ENCODE assay signal across 8 mouse cellular contexts in genomic region chr11:107548204-107548975, GRCm38 (mm10). TPM values are rescaled to one million over a fixed set of nuclear protein-coding genes. Genes with fewer than 3 reads are reported as not detected.
DNase-seq lines count a peak whose midpoint lies in the region; ATAC-seq and TF ChIP-seq lines count a peak whose summit lies in the region.

No protein-coding gene starts in this region.

- peak overlapping the region; percentile 43 for H3K27ac ChIP-seq in forebrain, embryonic 16.5 days (ENCODE audit: low read length)
- H3K27ac ChIP-seq in kidney, embryonic 15.5 days: peak overlapping the region; percentile 91
- no peak overlapping the region for H3K27ac ChIP-seq in macrophage
- H3K27ac ChIP-seq in testis, adult 2 months (ENCODE audit: control insufficient read depth, insufficient read depth, low read depth, low read length): peak overlapping the region; percentile 80

- TF ChIP-seq POLR2A in brain, embryonic 14.5 days (IDR thresholded peaks at IDR 0.05; ENCODE audit: borderline replicate concordance, extremely low read depth, insufficient read depth, insufficient read length, poor library complexity, severe bottlenecking): no peak
- TF ChIP-seq POLR2A in testis, adult 2 months (IDR thresholded peaks at IDR 0.05; ENCODE audit: control insufficient read depth, low read depth, low read length): no peak

- H3K36me3 ChIP-seq in forebrain, embryonic 16.5 days (ENCODE audit: control insufficient read depth, insufficient read depth): peaks cover 2% of the 10 kb centered on the region; the same call in 1 of the 2 replicates
- H3K36me3 ChIP-seq in kidney, embryonic 15.5 days: peaks cover 38% of the 10 kb centered on the region
- H3K36me3 ChIP-seq in macrophage (ENCODE audit: inconsistent target): peaks cover 4% of the 10 kb centered on the region; the same call in 1 of the 2 replicates
- H3K36me3 ChIP-seq in testis, adult 2 months (ENCODE audit: control insufficient read depth, insufficient read depth, low read length): no peaks in the 10 kb centered on the region; the same call in 1 of the 2 replicates

- peak overlapping the region; percentile 71 for H3K9ac ChIP-seq in forebrain, embryonic 16.5 days (replicated peaks; ENCODE audit: low read depth, low read length)
- peak overlapping the region; percentile 94 for H3K9ac ChIP-seq in kidney, embryonic 15.5 days

- DNase-seq in ovary, postnatal 36 days (ENCODE audit: low spot score): peak; percentile 25
- DNase-seq in ovary, postnatal 10 days (ENCODE audit: low spot score): no peak
- DNase-seq in brain, embryonic 14.5 days (ENCODE audit: low read depth): peak; percentile 24
- no peak for DNase-seq in layer of hippocampus, postnatal 36 days

- H3K4me1 ChIP-seq in forebrain, embryonic 16.5 days (replicated peaks; ENCODE audit: control insufficient read depth, insufficient read depth, low read length): peaks cover 21% of the 10 kb centered on the region
- peaks cover 26% of the 10 kb centered on the region for H3K4me1 ChIP-seq in kidney, embryonic 15.5 days
- peaks cover 10% of the 10 kb centered on the region for H3K4me1 ChIP-seq in testis, adult 2 months (ENCODE audit: control insufficient read depth, insufficient read depth, low read length)

- H3K4me3 ChIP-seq in forebrain, embryonic 16.5 days (replicated peaks; ENCODE audit: low read length): peak overlapping the region; percentile 81
- H3K4me3 ChIP-seq in kidney, embryonic 15.5 days (replicated peaks): peak overlapping the region; percentile 98
- H3K4me3 ChIP-seq in macrophage (ENCODE audit: inconsistent target): peak overlapping the region; percentile 51
- H3K4me3 ChIP-seq in testis, adult 2 months (ENCODE audit: control insufficient read depth, low read depth, low read length): peak overlapping the region; percentile 95

- no peaks in the 10 kb centered on the region for H3K9me3 ChIP-seq in forebrain, embryonic 16.5 days (ENCODE audit: control insufficient read depth, low read length)
- no peaks in the 10 kb centered on the region for H3K9me3 ChIP-seq in kidney, embryonic 15.5 days (replicated peaks)

- peak; percentile 67 for ATAC-seq in forebrain, embryonic 16.5 days
- peak; percentile 42; the same call in 1 of the 2 replicates for ATAC-seq in kidney, embryonic 15.5 days (replicated peaks; ENCODE audit: low FRiP score)

- H3K79me2 ChIP-seq in macrophage (ENCODE audit: inconsistent target): peaks cover 49% of the 10 kb centered on the region

- peak overlapping the region; percentile 96 for H3K4me2 ChIP-seq in forebrain, embryonic 16.5 days (ENCODE audit: low read length)
- peak overlapping the region; percentile 99 for H3K4me2 ChIP-seq in kidney, embryonic 15.5 days

- no peak for TF ChIP-seq CTCF in brain, embryonic 14.5 days (IDR thresholded peaks at IDR 0.05; ENCODE audit: borderline replicate concordance, extremely low read depth, insufficient read depth, insufficient read length)
- no peak for TF ChIP-seq CTCF in testis, adult 2 months (IDR thresholded peaks at IDR 0.05; ENCODE audit: control insufficient read depth, insufficient read depth, insufficient replicate concordance, low read depth, low read length)

- H3K27me3 ChIP-seq in forebrain, embryonic 16.5 days (replicated peaks; ENCODE audit: control insufficient read depth, insufficient read depth, low read length): 0 out of 2 replicates have a peak, but pooled peaks cover 3% of the 10 kb centered on the region
- 0 out of 2 replicates have a peak, but pooled peaks cover 3% of the 10 kb centered on the region for H3K27me3 ChIP-seq in kidney, embryonic 15.5 days
- no peaks in the 10 kb centered on the region for H3K27me3 ChIP-seq in testis, adult 2 months (ENCODE audit: control insufficient read depth, insufficient read depth, low read length)

- 9% methylated on average over 29 of the region's 39 CpGs for WGBS in forebrain, embryonic 16.5 days
- WGBS in kidney, embryonic 15.5 days: 6% methylated on average over 39 of the region's 39 CpGs
- WGBS in macrophage (ENCODE audit: missing documents): 11% methylated on average over 31 of the region's 39 CpGs

RNA-seq across cellular contexts. Expression of gene Helz, which starts 0.7 kb away (rescaled TPM):
- 12.7 and 16.4 TPM in 2 replicates for polyA plus RNA-seq in brain, embryonic 14.5 days (2012; rRNA removed)
- polyA plus RNA-seq in forebrain, embryonic 16.5 days (2015; fragmentation: Nextera tagmentation; extraction: Ambion mirVana): 19.9 and 20.4 TPM in 2 replicates
- 22.5 and 22.9 TPM in 2 replicates for polyA plus RNA-seq in kidney, embryonic 15.5 days (2015; fragmentation: Nextera tagmentation; extraction: Ambion mirVana)
- total RNA-seq in macrophage (2018; cell fraction: chromatin; rRNA removed): 100 to 1,000 TPM in 5 of 26 experiments, 10 to 100 TPM in 21; 35.6 to 114 (median 79.3) TPM
- total RNA-seq in macrophage (2018; cell fraction: cytosol; rRNA removed): 10 to 100 TPM; 15.8 to 28.3 (median 20.6) TPM
- total RNA-seq in macrophage (2018; cell fraction: nucleus; rRNA removed): 10 to 100 TPM; 21.5 to 72.2 (median 38.3) TPM
- polyA plus RNA-seq in macrophage (2018): 10.5 to 26.0 TPM (median 10.7 TPM) in 3 replicates
- polyA plus RNA-seq in testis, adult 2 months (2012; rRNA removed): 17.2 and 18.2 TPM in 2 replicates
- 10 to 100 TPM; 41.4 to 52.6 TPM for total RNA-seq in layer of hippocampus, postnatal 36 days (2021)

Comparison
In these comparisons a context has a peak if more than half of its experiments do, and no peak if none do; other contexts are left out.
1. DNase-seq: peak in ovary, postnatal 36 days (single experiment) and brain, embryonic 14.5 days (single experiment); none in ovary, postnatal 10 days (single experiment) and layer of hippocampus, postnatal 36 days (0 of 2).
2. Peak in every context shown above with its lines, with median percentiles within 50 percentile points of each other: H3K4me3 ChIP-seq.